Mouse (Mus musculus): ENCODE measurements around the gene Proser1. TPM values are rescaled to one million over a fixed set of nuclear protein-coding genes. Genes with fewer than 3 reads are reported as not detected.
A peak's percentile ranks its signal among the peaks of the same experiment; 100 is the strongest.

Proser1 gene
- total and polyA plus RNA-seq, 3 experiments, result 2.9 to 22.2 (median 3.9) TPM

DNA sequence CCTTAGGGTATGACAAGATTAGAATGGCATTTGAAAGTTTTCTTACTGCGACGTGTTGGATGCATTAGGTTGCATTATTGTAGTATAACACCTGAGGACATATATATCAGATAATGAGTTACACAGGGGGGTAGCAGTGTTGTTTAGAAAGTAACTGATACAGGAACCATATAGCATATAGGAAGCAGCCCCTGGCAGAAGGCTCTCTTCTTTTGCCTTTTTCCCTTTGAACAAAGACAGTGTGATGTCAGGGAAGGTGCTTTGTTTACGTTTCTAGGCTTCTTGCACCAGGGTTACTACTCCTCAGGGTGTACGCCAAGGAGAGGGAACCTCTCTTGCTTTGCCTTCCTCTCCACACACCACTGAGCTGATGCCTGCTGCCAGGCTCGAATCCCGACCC lies 24.9 kb downstream of the Proser1 start, which contains the start of gene Stoml3:
Gene Stoml3, plus strand, starts transcription at position 301 of the 400 bp plus-strand sequence.
- Histone ChIP-seq H3K36me3 (replicated peaks in 1 of 2; ENCODE audit: control insufficient read depth in 1 of 2, insufficient read depth in 1 of 2, low read length in 1 of 2) (peaks cover 0 to 2% of the 10 kb centered on the region in 2 experiments), H3K4me2 (ENCODE audit: insufficient read depth, low read depth, poor library complexity, severe bottlenecking) (no peak within 1 kb of the TSS), H3K9ac (ENCODE audit: insufficient read depth, low read depth) (no peak within 1 kb of the TSS), H3K27me3 (replicated peaks) (no peaks in the 10 kb centered on the region), H3K4me1 (ENCODE audit: control insufficient read depth in 1 of 2, insufficient read depth in 2 of 2) (peaks cover 0 to 7% of the 10 kb centered on the region in 2 experiments; a peak in 3 of 4 replicates), H3K27ac (ENCODE audit: insufficient read depth, low read depth) (no peak within 1 kb of the TSS), H3K79me2 (replicated peaks; ENCODE audit: control insufficient read depth, extremely low read depth, insufficient read depth, poor library complexity, severe bottlenecking) (no peaks in the 10 kb centered on the region), H3K9me3 (replicated peaks; ENCODE audit: low read length) (no peaks in the 10 kb centered on the region), H3K4me3 (replicated peaks in 1 of 3; ENCODE audit: low read depth in 2 of 3, low read length in 2 of 3, poor library complexity in 1 of 3) (no peak within 1 kb of the TSS)
- in situ Hi-C loops (cut with MboI; ENCODE audit: low pct_ligation_motif_present, low pct_unique_long_range_greater_than_20kb, low sequenced_read_pairs), result no loop called here
- TF ChIP-seq UBTF (IDR thresholded peaks at IDR 0.05; ENCODE audit: low read depth, low read length) (no peak), KAT2A (IDR thresholded peaks at IDR 0.05; ENCODE audit: insufficient replicate concordance, low read length) (no peak), PAX5 (IDR thresholded peaks at IDR 0.05; ENCODE audit: low read length) (no peak), SMC3 (IDR thresholded peaks at IDR 0.05; ENCODE audit: low read depth, low read length) (no peak), ZKSCAN1 (IDR thresholded peaks at IDR 0.05; ENCODE audit: borderline replicate concordance, low read depth, low read length) (no peak), HCFC1 (IDR thresholded peaks at IDR 0.05; ENCODE audit: low read depth, low read length) (no peak), USF1 (IDR thresholded peaks at IDR 0.05; ENCODE audit: low read depth, low read length) (no peak), IRF4 (IDR thresholded peaks at IDR 0.05; ENCODE audit: low read depth, low read length) (no peak), ETS1 (conservative IDR thresholded peaks at IDR 0.05; ENCODE audit: low read depth, low read length) (no peak), EP300 (IDR thresholded peaks at IDR 0.05; ENCODE audit: low read length) (no peak), MAX (IDR thresholded peaks at IDR 0.05; ENCODE audit: low read length) (no peak)
- no peak for DNase-seq (ENCODE audit: extremely low read depth)
- dilution Hi-C loops (cut with MboI; ENCODE audit: extremely low pct_ligation_motif_present, extremely low pct_unique_long_range_greater_than_20kb, low sequenced_read_pairs), result no loop called here

DNA sequence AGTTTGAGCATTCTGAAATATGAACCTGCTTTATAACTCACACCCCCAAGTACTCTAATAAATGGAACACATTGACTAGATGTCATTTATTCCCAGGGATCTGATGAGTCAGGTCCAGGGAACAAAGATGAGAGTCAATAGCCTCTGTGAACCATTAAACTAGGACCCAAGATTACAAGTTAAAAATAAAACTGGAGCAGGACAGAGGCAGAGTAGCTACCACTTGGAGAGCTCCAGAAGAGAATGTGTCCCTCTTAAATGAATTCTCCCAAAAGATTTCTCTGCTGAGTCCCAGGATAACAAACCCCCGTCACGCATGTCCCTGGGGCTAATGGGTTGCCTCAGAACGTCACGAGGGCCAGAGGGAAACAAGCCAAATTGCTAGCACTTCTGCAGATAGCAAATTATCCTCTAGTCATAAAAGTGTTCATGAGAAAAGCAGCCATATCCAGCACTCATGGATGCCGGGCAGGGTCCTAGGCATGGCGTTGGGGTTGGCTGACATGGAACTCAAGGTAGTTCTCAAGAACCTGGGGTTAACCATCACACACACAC lies 35.0 kb downstream of the Proser1 start:
- no peaks in the 10 kb centered on the region for H3K36me3 ChIP-seq (replicated peaks in 1 of 2; ENCODE audit: control insufficient read depth in 1 of 2, insufficient read depth in 1 of 2, low read length in 1 of 2)
- no peak for DNase-seq (ENCODE audit: extremely low read depth)
- no peaks in the 10 kb centered on the region for H3K27me3 ChIP-seq (replicated peaks)
- no peak overlapping the region for H3K27ac ChIP-seq (ENCODE audit: insufficient read depth, low read depth)
- H3K79me2 ChIP-seq (replicated peaks; ENCODE audit: control insufficient read depth, extremely low read depth, insufficient read depth, poor library complexity, severe bottlenecking), result no peaks in the 10 kb centered on the region
- H3K4me3 ChIP-seq (replicated peaks in 1 of 3; ENCODE audit: low read depth in 2 of 3, low read length in 2 of 3, poor library complexity in 1 of 3), result no peak overlapping the region
- in situ Hi-C loops (cut with MboI; ENCODE audit: low pct_ligation_motif_present, low pct_unique_long_range_greater_than_20kb, low sequenced_read_pairs), result no loop called here
- dilution Hi-C loops (cut with MboI; ENCODE audit: extremely low pct_ligation_motif_present, extremely low pct_unique_long_range_greater_than_20kb, low sequenced_read_pairs), result no loop called here
- H3K4me2 ChIP-seq (ENCODE audit: insufficient read depth, low read depth, poor library complexity, severe bottlenecking), result no peak overlapping the region
- H3K9ac ChIP-seq (ENCODE audit: insufficient read depth, low read depth), result no peak overlapping the region
- peaks cover 0 to 3% of the 10 kb centered on the region in 2 experiments; a peak in 2 of 4 replicates for H3K4me1 ChIP-seq (ENCODE audit: control insufficient read depth in 1 of 2, insufficient read depth in 2 of 2)
- TF ChIP-seq ZKSCAN1 (IDR thresholded peaks at IDR 0.05; ENCODE audit: borderline replicate concordance, low read depth, low read length), result no peak
- TF ChIP-seq CHD1 (IDR thresholded peaks at IDR 0.05; ENCODE audit: low read depth, low read length), result no peak
- no peak for TF ChIP-seq TCF12 (IDR thresholded peaks at IDR 0.05; ENCODE audit: low read depth, low read length)
- H3K9me3 ChIP-seq (replicated peaks; ENCODE audit: low read length), result no peaks in the 10 kb centered on the region

DNA sequence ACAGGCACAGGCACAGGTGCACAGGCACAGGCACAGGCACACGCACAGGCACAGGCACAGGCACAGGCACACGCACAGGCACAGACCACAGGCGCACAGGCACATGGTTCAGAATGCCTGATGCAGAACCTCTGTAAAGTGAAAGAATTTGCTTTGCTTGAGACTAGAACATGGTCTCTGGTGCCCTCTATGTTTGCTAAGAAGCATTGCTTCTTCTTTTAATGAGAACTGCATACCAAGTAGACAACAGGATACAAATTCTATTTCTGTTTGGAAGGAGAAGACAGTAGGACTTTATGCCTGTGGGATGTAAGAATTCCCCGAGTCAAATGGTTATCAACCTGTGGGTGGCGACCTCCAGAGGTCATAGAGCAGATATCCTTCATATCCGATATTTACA lies 39.0 kb downstream of the Proser1 start:
- dilution Hi-C loops (cut with MboI; ENCODE audit: extremely low pct_ligation_motif_present, extremely low pct_unique_long_range_greater_than_20kb, low sequenced_read_pairs) (no loop called here), in situ Hi-C loops (cut with MboI; ENCODE audit: low pct_ligation_motif_present, low pct_unique_long_range_greater_than_20kb, low sequenced_read_pairs) (no loop called here)
- TF ChIP-seq ZKSCAN1 (IDR thresholded peaks at IDR 0.05; ENCODE audit: borderline replicate concordance, low read depth, low read length), result no peak
- TF ChIP-seq IRF4 (IDR thresholded peaks at IDR 0.05; ENCODE audit: low read depth, low read length), result no peak
- TF ChIP-seq CTCF (conservative IDR thresholded peaks at IDR 0.05 in 1 of 2, IDR thresholded peaks at IDR 0.05 in 1 of 2; ENCODE audit: low read depth in 2 of 2, low read length in 2 of 2), result peak; percentile 36 to 70; a peak in 3 of 4 replicates
- TF ChIP-seq NELFE (IDR thresholded peaks at IDR 0.05; ENCODE audit: low read depth, low read length), result no peak
- no peak for TF ChIP-seq KAT2A (IDR thresholded peaks at IDR 0.05; ENCODE audit: insufficient replicate concordance, low read length)
- no peak for TF ChIP-seq EP300 (IDR thresholded peaks at IDR 0.05; ENCODE audit: low read length)
- TF ChIP-seq RAD21 (IDR thresholded peaks at IDR 0.05; ENCODE audit: low read depth, low read length), result peak; percentile 72
- TF ChIP-seq POLR2A (IDR thresholded peaks at IDR 0.05; ENCODE audit: low read depth, low read length), result no peak
- TF ChIP-seq TCF12 (IDR thresholded peaks at IDR 0.05; ENCODE audit: low read depth, low read length), result no peak
- no peak for TF ChIP-seq HCFC1 (IDR thresholded peaks at IDR 0.05; ENCODE audit: low read depth, low read length)
- TF ChIP-seq UBTF (IDR thresholded peaks at IDR 0.05; ENCODE audit: low read depth, low read length), result no peak
- TF ChIP-seq MAFK (IDR thresholded peaks at IDR 0.05; ENCODE audit: insufficient replicate concordance, low read length), result no peak
- no peak for TF ChIP-seq POLR2AphosphoS2 (IDR thresholded peaks at IDR 0.05; ENCODE audit: low read depth, low read length)

More for the DNA sequence above, 39.0 kb downstream of the Proser1 start:
- Histone ChIP-seq H3K79me2 (replicated peaks; ENCODE audit: control insufficient read depth, extremely low read depth, insufficient read depth, poor library complexity, severe bottlenecking) (no peaks in the 10 kb centered on the region), H3K27me3 (replicated peaks) (no peaks in the 10 kb centered on the region), H3K27ac (ENCODE audit: insufficient read depth, low read depth) (no peak overlapping the region), H3K4me1 (ENCODE audit: control insufficient read depth in 1 of 2, insufficient read depth in 2 of 2) (peaks cover 0 to 3% of the 10 kb centered on the region in 2 experiments; a peak in 2 of 4 replicates), H3K36me3 (replicated peaks in 1 of 2; ENCODE audit: control insufficient read depth in 1 of 2, insufficient read depth in 1 of 2, low read length in 1 of 2) (no peaks in the 10 kb centered on the region), H3K9me3 (replicated peaks; ENCODE audit: low read length) (no peaks in the 10 kb centered on the region), H3K9ac (ENCODE audit: insufficient read depth, low read depth) (no peak overlapping the region), H3K4me2 (ENCODE audit: insufficient read depth, low read depth, poor library complexity, severe bottlenecking) (no peak overlapping the region), H3K4me3 (replicated peaks in 1 of 3; ENCODE audit: low read depth in 2 of 3, low read length in 2 of 3, poor library complexity in 1 of 3) (no peak overlapping the region)
- peak; percentile 21 for DNase-seq (ENCODE audit: extremely low read depth)
